Mouse (Mus musculus) WW6 (cell line): ENCODE measurements at regions not wholly inside any gene's neighbourhood (a gene's known extent, or its start where the extent isn't known, plus 50 kb on each side); places are given as distances from the start of the nearest gene placed in this dataset.
A peak's percentile ranks its signal among the peaks of the same experiment; 100 is the strongest.
"Not testable (repeated sequence)": the region's sequence is repeated elsewhere in the genome, so short reads cannot be mapped to it uniquely, and the experiment has no call there.

ENCODE experiments used
- DNase-seq: peaks from one replicate; pipeline ENCODE4 v3.0.0-alpha.2; 2013; ENCODE audit warnings: low read depth, low spot score

DNA sequence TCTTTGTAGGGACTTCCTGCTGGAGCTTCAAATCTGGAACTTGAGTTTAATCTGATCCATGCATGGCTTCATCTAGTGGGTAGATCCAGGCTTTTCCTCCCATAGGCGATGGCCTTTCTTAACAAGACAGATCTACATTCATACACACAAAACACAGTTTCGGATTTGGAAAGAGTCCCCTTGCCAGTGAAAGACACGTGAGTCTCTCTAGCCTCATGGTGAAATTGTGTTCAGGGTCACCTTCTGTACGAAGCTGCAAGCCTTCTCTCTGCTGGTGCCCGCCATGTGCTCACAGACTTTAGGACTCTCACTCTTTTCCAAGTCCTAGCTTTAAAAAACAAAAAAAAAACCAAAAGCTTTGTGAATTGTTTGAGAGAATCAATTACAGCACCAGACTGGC is 51.4 kb upstream of the Dlx2 start:
- no peak for DNase-seq

- no peak for DNase-seq
Observed at GRCm38 (mm10) chr2:71598368-71598767, 51.8 kb upstream of the Dlx2 start.

DNA sequence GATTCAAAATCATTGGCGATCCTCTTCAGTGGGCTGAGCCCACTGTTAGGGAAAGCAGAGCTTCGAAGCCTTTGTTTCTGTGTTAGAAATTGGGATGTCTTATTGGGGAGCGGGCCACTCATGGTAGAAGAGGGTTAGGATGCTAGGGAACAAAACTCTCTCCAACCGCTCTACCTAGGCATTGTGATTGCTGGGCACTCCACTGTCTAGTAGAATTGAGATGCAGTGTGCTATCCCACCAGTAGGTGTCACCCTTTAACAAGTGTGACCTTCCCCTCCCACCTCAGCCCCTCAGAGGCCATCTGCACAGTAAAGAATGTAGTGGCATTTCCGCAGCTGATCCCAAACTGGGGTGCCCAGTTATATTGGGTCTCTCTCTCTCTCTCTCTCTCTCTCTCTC is 52.2 kb upstream of the Dlx2 start:
- peak; percentile 75 for DNase-seq

DNA sequence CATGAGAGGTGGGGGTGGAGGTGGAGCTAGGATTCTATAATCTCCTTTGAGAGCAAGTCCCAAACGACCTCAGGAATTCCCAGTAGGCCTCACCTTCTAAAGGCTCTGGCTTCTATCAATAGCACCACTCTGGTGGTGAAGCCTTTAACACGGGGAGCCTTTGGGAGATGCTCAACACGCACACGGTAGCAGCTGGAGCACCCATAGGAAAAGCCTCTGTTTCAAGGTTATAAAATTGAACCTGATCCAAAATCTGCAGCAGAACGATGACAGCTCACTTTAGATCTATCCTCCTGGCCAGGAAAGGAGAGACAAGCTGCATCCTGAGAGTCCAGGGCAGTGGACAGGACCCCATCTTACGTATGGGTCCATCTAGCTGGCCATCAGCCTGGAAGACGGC is 53.7 kb upstream of the Dlx2 start:
- DNase-seq, result no peak

- DNase-seq, result no peak
Observed at GRCm38 (mm10) chr2:71600999-71601398, 54.4 kb upstream of the Dlx2 start.

- not testable (repeated sequence) for DNase-seq
Observed at GRCm38 (mm10) chr2:71603796-71604195, 57.2 kb upstream of the Dlx2 start.

GRCm38 (mm10) chr2:71605606-71606005 is 59.1 kb upstream of the Dlx2 start:
- no peak for DNase-seq

GRCm38 (mm10) chr2:71607087-71607502 is 60.5 kb upstream of the Dlx2 start:
- no peak for DNase-seq

GRCm38 (mm10) chr2:71613216-71613615 is 66.7 kb upstream of the Dlx2 start:
- DNase-seq, result no peak

DNA sequence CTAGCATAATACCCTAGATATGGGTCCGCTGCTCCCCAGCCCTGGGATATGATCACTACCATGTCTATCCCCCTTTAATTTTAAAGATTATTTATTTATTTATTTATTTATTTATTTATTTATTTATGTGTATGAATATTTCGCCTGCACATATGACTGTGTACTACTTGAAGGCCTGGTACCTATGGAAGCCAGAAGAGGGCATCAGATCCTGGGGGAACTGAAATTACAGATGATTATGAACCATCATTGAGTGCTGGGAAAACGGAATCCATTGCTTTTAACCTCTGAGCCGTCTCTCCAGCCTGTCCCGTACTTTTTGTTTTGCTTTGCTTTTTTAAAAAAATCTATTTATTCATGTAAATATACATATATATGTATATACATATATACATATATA is 70.0 kb upstream of the Dlx2 start:
- DNase-seq, result no peak

DNA sequence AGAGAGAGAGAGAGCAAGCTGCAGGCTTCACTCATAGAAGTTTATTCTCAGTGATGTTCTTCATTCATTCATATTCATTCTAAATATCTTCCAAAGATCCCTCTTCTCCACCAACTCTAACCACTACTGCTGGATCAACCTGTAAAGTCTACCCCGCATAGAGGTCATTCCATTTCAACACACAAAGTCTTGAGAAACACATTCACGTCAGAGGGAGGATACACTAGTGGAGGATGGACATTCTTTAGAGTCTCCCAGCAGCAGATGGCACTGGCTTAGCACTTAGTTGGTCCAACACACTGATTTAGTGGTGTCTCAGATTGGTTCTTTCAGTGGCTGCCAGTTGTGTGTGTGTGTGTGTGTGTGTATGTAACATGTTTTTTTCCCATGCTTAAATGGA is 74.9 kb upstream of the Dlx2 start:
- no peak for DNase-seq

DNA sequence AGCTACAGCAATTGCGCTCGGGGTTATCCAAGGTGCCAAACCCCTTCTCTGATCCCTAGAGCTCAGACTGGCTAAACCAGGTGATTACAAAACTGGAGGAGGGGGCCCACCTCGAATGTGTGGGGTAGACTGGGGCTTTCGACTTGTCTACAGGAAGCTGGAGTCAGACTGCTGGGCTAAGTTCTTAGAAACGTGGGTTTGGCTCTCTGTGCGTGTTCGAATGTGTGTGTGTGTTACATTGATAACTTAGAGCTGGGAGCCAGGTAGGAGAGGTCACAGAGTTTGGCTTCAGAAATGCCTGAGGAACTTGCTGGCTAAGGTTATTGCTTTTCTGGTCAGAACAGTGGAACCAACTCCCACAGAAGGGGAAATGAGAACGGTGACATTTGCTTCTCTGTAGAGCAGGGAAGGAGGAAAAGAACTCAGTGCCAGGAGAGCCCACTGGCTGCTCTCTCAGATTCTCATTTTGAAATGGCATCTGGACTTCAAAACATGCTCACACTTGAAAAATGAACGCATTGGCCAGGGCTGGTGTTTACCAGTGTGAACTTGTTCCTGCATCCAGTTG is 76.1 kb upstream of the Dlx2 start:
- DNase-seq, result no peak

DNA sequence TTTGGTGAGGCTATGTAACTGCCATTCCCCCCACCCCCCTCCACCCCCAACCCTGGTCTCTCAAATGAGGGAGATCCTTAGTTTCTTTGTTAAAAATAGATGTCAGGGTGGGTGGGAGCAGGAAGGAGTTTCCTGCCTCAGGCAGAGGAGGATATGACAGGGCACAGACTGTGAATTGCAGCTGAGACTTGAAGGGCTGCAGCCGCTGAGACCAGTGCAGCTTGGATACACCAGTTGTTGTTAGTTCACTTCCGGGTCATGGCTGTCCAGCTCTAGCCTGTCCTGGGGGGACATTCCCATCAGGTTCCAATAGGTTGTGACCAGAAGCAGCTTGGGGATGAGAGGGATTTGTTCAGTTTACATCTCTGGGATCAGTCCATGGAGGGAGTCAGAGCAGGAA is 76.6 kb upstream of the Dlx2 start:
- DNase-seq, result no peak

DNA sequence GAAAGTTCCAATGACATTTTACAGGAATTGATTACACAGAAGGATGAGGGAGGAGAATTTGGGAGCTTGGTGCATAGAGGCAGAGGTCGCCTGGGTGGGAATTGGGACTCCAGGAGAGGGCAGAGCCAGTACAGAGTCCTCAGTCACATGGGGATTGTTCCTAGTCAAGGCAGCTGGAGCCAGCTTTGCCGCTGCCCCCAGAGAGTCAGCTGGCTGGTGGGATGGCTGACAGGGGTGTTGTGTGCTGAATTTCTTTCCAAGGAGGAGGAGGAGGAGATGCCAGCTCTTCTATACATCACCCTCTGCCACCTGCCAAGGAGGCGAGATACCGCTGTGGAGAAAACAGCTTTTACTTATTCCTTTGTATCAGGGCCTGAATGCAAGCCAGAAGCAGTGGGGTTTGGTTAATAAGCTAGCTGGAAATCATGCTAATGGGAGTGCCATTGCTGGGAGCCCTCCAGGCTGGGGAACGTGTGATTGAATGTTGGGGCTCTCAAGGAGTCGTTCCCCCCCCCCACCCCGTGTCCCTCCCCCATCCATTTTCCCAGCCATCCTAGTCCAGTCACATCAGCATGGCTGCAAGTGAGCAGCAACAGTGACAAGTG is 78.8 kb upstream of the Dlx2 start:
- no peak for DNase-seq

GRCm38 (mm10) chr2:71626404-71626803 is 79.8 kb upstream of the Dlx2 start:
- no peak for DNase-seq

DNA sequence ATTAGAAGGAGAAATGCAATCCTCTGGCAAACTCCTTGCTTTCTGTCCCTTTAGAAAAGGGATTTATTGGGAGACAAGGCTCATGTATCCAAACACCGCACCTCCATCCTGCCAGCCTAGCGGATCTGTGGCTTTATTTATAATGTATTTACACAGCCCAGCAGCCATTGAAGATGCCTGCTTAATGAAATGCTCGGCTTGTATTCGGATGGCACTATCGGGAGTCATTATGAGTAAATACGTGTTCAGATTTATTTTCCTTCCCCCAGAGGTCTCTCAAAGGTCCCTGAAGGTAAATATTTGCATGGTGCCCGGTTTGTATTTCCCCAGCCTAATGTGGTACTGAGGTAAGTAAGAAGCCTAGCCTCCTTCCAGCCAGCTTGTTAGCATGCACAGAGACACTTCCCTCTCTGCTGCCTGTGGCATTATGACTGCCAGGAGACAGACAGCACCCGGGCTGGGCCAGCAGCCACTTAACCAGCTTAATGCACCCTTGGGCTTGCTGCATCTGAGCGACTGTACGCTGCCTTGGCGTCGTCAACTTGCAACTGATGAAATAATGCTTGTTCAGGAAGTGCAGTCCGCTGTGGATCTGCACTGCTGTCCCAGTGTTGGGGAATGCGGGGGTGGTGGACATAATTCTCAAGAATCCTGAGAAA is 80.7 kb upstream of the Dlx2 start:
- no peak for DNase-seq

DNA sequence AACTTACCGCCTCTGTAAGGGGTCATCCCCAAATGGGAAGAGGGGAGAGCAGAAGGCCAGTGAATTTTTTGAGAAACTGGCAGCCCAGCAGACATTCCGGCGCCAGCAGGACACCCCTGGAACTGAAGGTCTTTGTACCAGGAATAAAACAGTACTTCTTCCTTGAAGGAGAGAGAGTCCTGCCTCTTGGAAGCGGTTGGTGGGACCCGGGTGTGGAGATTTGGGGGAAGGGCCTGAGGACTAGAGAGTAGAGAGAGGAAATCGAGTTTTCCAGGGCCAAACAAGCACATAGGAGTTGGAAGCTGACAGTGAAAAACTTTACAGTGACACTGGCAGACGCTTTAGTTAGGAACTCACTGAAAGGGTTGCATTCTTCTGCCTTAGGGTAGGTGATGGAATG is 82.3 kb upstream of the Dlx2 start:
- no peak for DNase-seq

GRCm38 (mm10) chr2:71629301-71630142 is 83.0 kb upstream of the Dlx2 start:
- no peak for DNase-seq

DNA sequence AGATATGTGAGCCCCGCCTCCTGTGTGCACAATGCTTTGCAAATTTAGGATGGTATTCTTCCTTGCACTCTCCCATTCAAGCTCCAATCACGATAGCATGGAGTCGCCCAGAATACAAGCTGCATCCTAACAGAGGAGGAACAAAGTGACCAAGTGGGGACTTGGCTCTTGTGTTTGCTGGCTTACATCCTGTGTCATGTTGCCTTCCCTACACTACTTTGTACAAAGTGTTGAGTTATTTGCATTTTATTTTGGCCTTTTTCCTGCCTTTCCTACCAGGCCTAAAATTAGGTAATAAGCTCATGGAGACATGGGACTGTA is 83.5 kb upstream of the Dlx2 start:
- no peak for DNase-seq

- no peak for DNase-seq
Observed at GRCm38 (mm10) chr2:71633471-71633870, 86.9 kb upstream of the Dlx2 start.

GRCm38 (mm10) chr2:71634471-71634870 is 87.9 kb upstream of the Dlx2 start:
- DNase-seq, result no peak

- no peak for DNase-seq
Observed at GRCm38 (mm10) chr2:71636134-71636533, 89.6 kb upstream of the Dlx2 start.

GRCm38 (mm10) chr2:71636590-71636989 is 90.0 kb upstream of the Dlx2 start:
- no peak for DNase-seq
